Mouse (Mus musculus) lung, postnatal 0 days (tissue): ENCODE results near the gene Bcl2l11.

Experiments used
- CTCF ChIP-seq: IDR thresholded peaks from 2 replicates; pipeline ENCODE4 v1.5.1; 2016; ENCODE audit warnings: antibody characterized with exemption, mild to moderate bottlenecking
- EP300 ChIP-seq: IDR thresholded peaks from 2 replicates; pipeline ENCODE4 v1.6.1; 2016; ENCODE audit warnings: antibody characterized with exemption, mild to moderate bottlenecking, control low read depth

GRCm38 (mm10) chr2:128187277-128187676, 61.4 kb downstream of the Bcl2l11 start:
- TF ChIP-seq CTCF (no peak), EP300 (no peak)
